Mouse (Mus musculus) heart, adult 2 months (tissue): Measurements from ENCODE around the gene Cblb.

ENCODE experiments used
- CTCF ChIP-seq: fragments of 200-600 bp; IDR thresholded peaks from 2 replicates; pipeline ENCODE4 v1.8.1; 2022; ENCODE audit warnings: antibody characterized with exemption, mild to moderate bottlenecking, moderate library complexity
- EP300 ChIP-seq: fragments of 200-500 bp; IDR thresholded peaks from 2 replicates; pipeline ENCODE4 v1.6.1; 2011; ENCODE audit warnings: low read depth, low read length, control low read depth; ENCODE audit not compliant: insufficient read depth
- POLR2A ChIP-seq: fragments of 200-500 bp; IDR thresholded peaks from 2 replicates; pipeline ENCODE4 v1.6.1; 2011; ENCODE audit warnings: mild to moderate bottlenecking, low read depth, low read length, control low read depth; ENCODE audit not compliant: insufficient read depth

GRCm38 (mm10) chr16:52229446-52229845, 198.4 kb downstream of the Cblb start:
- no peak for TF ChIP-seq POLR2A
- TF ChIP-seq CTCF = no peak
- TF ChIP-seq EP300 = no peak
